Mouse (Mus musculus) MEL (cell line): ENCODE results near the gene Elovl5.
A peak's percentile ranks its signal among the peaks of the same experiment; 100 is the strongest.

Experiments used
- CTCF ChIP-seq, 3 experiments: IDR thresholded peaks in 2 of 3; conservative IDR thresholded peaks in 1 of 3; 2 replicates each; pipeline ENCODE4 v1.5.1; 2011 to 2012; ENCODE audit warnings: low read length in 3 of 3, low read depth in 2 of 3, mild to moderate bottlenecking in 2 of 3, improper control_type of control experiment in 1 of 3, inconsistent platforms in 1 of 3, mixed read lengths in 1 of 3, moderate library complexity in 1 of 3; ENCODE audit not compliant: control insufficient read depth in 1 of 3, insufficient read depth in 1 of 3, poor library complexity in 1 of 3, severe bottlenecking in 1 of 3
- GATA1 ChIP-seq: IDR thresholded peaks from 2 replicates; pipeline ENCODE4 v1.6.1; 2011; ENCODE audit warnings: low read depth, low read length, improper control_type of control experiment
- MAX ChIP-seq: IDR thresholded peaks from 2 replicates; pipeline ENCODE4 v1.6.1; 2011; ENCODE audit warnings: low read length, improper control_type of control experiment
- MYB ChIP-seq: IDR thresholded peaks from 2 replicates; pipeline ENCODE4 v1.6.1; 2011; ENCODE audit warnings: mild to moderate bottlenecking, low read depth, low read length, improper control_type of control experiment
- USF1 ChIP-seq: IDR thresholded peaks from 2 replicates; pipeline ENCODE4 v1.6.1; 2014; ENCODE audit warnings: low read depth, mild to moderate bottlenecking, inconsistent platforms, low read length, improper control_type of control experiment, moderate library complexity

- TF ChIP-seq USF1 (peak; percentile 92), CTCF (IDR thresholded peaks at IDR 0.05 in 2 of 3, conservative IDR thresholded peaks at IDR 0.05 in 1 of 3; ENCODE audit: control insufficient read depth in 1 of 3, insufficient read depth in 1 of 3, low read depth in 2 of 3, low read length in 3 of 3, poor library complexity in 1 of 3, severe bottlenecking in 1 of 3) (no peak), MAX (peak; percentile 93), MYB (no peak), GATA1 (no peak)
Observed at GRCm38 (mm10) chr9:77917074-77917621, at the start of gene Elovl5.
